Mouse (Mus musculus) midbrain, embryonic 14.5 days (tissue): ENCODE measurements around the gene Flrt2. TPM values are rescaled to one million over a fixed set of nuclear protein-coding genes. Genes with fewer than 3 reads are reported as not detected.
A peak's percentile ranks its signal among the peaks of the same experiment; 100 is the strongest.

Experiments used
- ATAC-seq: fragments of 200-750 bp; cut with Nextera tagmentation; 2 replicates; pipeline ENCODE4 v1.8.0; 2017; ENCODE audit warnings: moderate number of reproducible peaks, moderate library complexity; ENCODE audit not compliant: low FRiP score, low TSS enrichment
- DNase-seq: peaks from one replicate; pipeline ENCODE4 v3.0.0-alpha.2; 2015
- H3K27ac ChIP-seq: fragments of 300-500 bp; sonication (generic); replicated peaks from 2 replicates; pipeline ENCODE4 v1.5.1; 2014; ENCODE audit warnings: mild to moderate bottlenecking, low read depth, low read length, moderate library complexity
- H3K27me3 ChIP-seq: fragments of 300-500 bp; sonication (generic); 2 replicates; pipeline ENCODE4 v1.6.1; 2014; ENCODE audit warnings: low read length, control low read depth, mixed read lengths; ENCODE audit not compliant: control insufficient read depth, insufficient read depth
- H3K36me3 ChIP-seq: fragments of 300-500 bp; sonication (generic); 2 replicates; pipeline ENCODE4 v1.6.1; 2014; ENCODE audit warnings: low read length, control low read depth; ENCODE audit not compliant: control insufficient read depth, insufficient read depth
- H3K4me1 ChIP-seq: fragments of 300-500 bp; sonication (generic); 2 replicates; pipeline ENCODE4 v1.6.1; 2014; ENCODE audit warnings: mild to moderate bottlenecking, antibody characterized with exemption, low read length, control low read depth; ENCODE audit not compliant: control insufficient read depth, insufficient read depth
- H3K4me2 ChIP-seq: fragments of 300-500 bp; sonication (generic); 2 replicates; pipeline ENCODE4 v1.6.1; 2014; ENCODE audit warnings: mild to moderate bottlenecking, low read length, moderate library complexity
- H3K4me3 ChIP-seq: fragments of 300-500 bp; sonication (generic); replicated peaks from 2 replicates; pipeline ENCODE4 v1.5.1; 2014; ENCODE audit warnings: low read depth, low read length
- H3K9ac ChIP-seq: fragments of 300-500 bp; sonication (generic); replicated peaks from 2 replicates; pipeline ENCODE4 v1.6.1; 2014; ENCODE audit warnings: mild to moderate bottlenecking, low read length, moderate library complexity
- H3K9me3 ChIP-seq: fragments of 300-500 bp; sonication (generic); 2 replicates; pipeline ENCODE4 v1.6.1; 2016; ENCODE audit warnings: low read length, control low read depth, mixed read lengths; ENCODE audit not compliant: control insufficient read depth
- WGBS: fragments of 180-500 bp; shearing (Covaris S2); extraction: QIAGEN DNeasy Blood & Tissue Kit; methylation state at CpG from one replicate; pipeline ENCODE4 v1.1.7; 2014; 5-methylcytosine and 5-hydroxymethylcytosine counted together
- polyA plus RNA-seq: library from polyadenylated mRNA; unstranded; fragments of >200 nt; fragmentation: Nextera tagmentation; extraction: Ambion mirVana; gene quantifications from 2 replicates; pipeline ENCODE4 v1.2.1, GENCODE M21; 2014

Gene Flrt2
- polyA plus RNA-seq, 1 experiment from 2014 or later = 32.2 TPM

GRCm38 (mm10) chr12:95741296-95741695 lies 49.3 kb downstream of the Flrt2 start:
- no peak overlapping the region for H3K4me2 ChIP-seq

GRCm38 (mm10) chr12:95744307-95744706 lies 52.3 kb downstream of the Flrt2 start:
- no peak for ATAC-seq
- peak; percentile 23 for DNase-seq
- H3K27ac ChIP-seq = no peak overlapping the region
- H3K4me2 ChIP-seq = no peak overlapping the region
- H3K27me3 ChIP-seq = no peaks in the 10 kb centered on the region
- whole genome bisulfite sequencing = 60% methylated on average over 4 of the region's 4 CpGs
- no peaks in the 10 kb centered on the region for H3K36me3 ChIP-seq
- no peaks in the 10 kb centered on the region for H3K4me1 ChIP-seq
- no peak overlapping the region for H3K4me3 ChIP-seq
- no peaks in the 10 kb centered on the region for H3K9me3 ChIP-seq
- H3K9ac ChIP-seq = no peak overlapping the region

More at GRCm38 (mm10) chr12:95741296-95741695, 49.3 kb downstream of the Flrt2 start:
- no peak overlapping the region for H3K9ac ChIP-seq
- no peak overlapping the region for H3K4me3 ChIP-seq
- peaks cover 20% of the 10 kb centered on the region for H3K4me1 ChIP-seq
- ATAC-seq = no peak
- H3K36me3 ChIP-seq = no peaks in the 10 kb centered on the region
- H3K9me3 ChIP-seq = no peaks in the 10 kb centered on the region
- H3K27ac ChIP-seq = no peak overlapping the region
- H3K27me3 ChIP-seq = no peaks in the 10 kb centered on the region
- no peak for DNase-seq
- WGBS = 82% methylated on average over 11 of the region's 11 CpGs

GRCm38 (mm10) chr12:95746856-95747579 lies 55.0 kb downstream of the Flrt2 start:
- 70% methylated on average over 10 of the region's 10 CpGs for WGBS
- no peaks in the 10 kb centered on the region for H3K36me3 ChIP-seq
- no peak overlapping the region for H3K4me2 ChIP-seq
- H3K27ac ChIP-seq = no peak overlapping the region
- peak; percentile 27 for DNase-seq
- H3K4me1 ChIP-seq = no peaks in the 10 kb centered on the region
- no peak for ATAC-seq
- H3K27me3 ChIP-seq = no peaks in the 10 kb centered on the region
- H3K4me3 ChIP-seq = no peak overlapping the region
- H3K9me3 ChIP-seq = no peaks in the 10 kb centered on the region
- no peak overlapping the region for H3K9ac ChIP-seq

- H3K4me2 ChIP-seq = no peak overlapping the region
- no peaks in the 10 kb centered on the region for H3K4me1 ChIP-seq
- 94% methylated on average over 2 of the region's 2 CpGs for WGBS
- H3K4me3 ChIP-seq = no peak overlapping the region
- no peaks in the 10 kb centered on the region for H3K9me3 ChIP-seq
- H3K27me3 ChIP-seq = no peaks in the 10 kb centered on the region
- H3K27ac ChIP-seq = no peak overlapping the region
- ATAC-seq (no peak), DNase-seq (no peak)
- no peaks in the 10 kb centered on the region for H3K36me3 ChIP-seq
- no peak overlapping the region for H3K9ac ChIP-seq
Measured at GRCm38 (mm10) chr12:95748760-95749159, 56.7 kb downstream of the Flrt2 start.

GRCm38 (mm10) chr12:95749248-95749647 lies 57.2 kb downstream of the Flrt2 start:
- Histone ChIP-seq H3K27me3 (no peaks in the 10 kb centered on the region), H3K4me2 (no peak overlapping the region), H3K27ac (no peak overlapping the region), H3K9ac (no peak overlapping the region), H3K36me3 (no peaks in the 10 kb centered on the region), H3K4me3 (no peak overlapping the region), H3K4me1 (no peaks in the 10 kb centered on the region), H3K9me3 (no peaks in the 10 kb centered on the region)
- DNase-seq (no peak), ATAC-seq (no peak)
- 91% methylated on average over 2 of the region's 2 CpGs for WGBS

GRCm38 (mm10) chr12:95759212-95759746 lies 67.3 kb downstream of the Flrt2 start:
- no peak overlapping the region for H3K9ac ChIP-seq
- H3K4me1 ChIP-seq = no peaks in the 10 kb centered on the region
- H3K9me3 ChIP-seq = no peaks in the 10 kb centered on the region
- H3K36me3 ChIP-seq = no peaks in the 10 kb centered on the region
- WGBS = 94% methylated on average over 5 of the region's 5 CpGs
- no peak overlapping the region for H3K4me2 ChIP-seq
- no peaks in the 10 kb centered on the region for H3K27me3 ChIP-seq
- H3K4me3 ChIP-seq = no peak overlapping the region
- DNase-seq (no peak), ATAC-seq (no peak)
- H3K27ac ChIP-seq = no peak overlapping the region

GRCm38 (mm10) chr12:95765255-95765654 lies 73.2 kb downstream of the Flrt2 start:
- Histone ChIP-seq H3K4me2 (no peak overlapping the region), H3K27ac (no peak overlapping the region), H3K4me1 (no peaks in the 10 kb centered on the region), H3K4me3 (no peak overlapping the region), H3K9me3 (no peaks in the 10 kb centered on the region), H3K27me3 (no peaks in the 10 kb centered on the region), H3K9ac (no peak overlapping the region), H3K36me3 (no peaks in the 10 kb centered on the region)
- DNase-seq = no peak
- no peak for ATAC-seq
- 89% methylated on average over 4 of the region's 4 CpGs for WGBS

GRCm38 (mm10) chr12:95769041-95769440 lies 77.0 kb downstream of the Flrt2 start:
- Histone ChIP-seq H3K27ac (no peak overlapping the region), H3K4me2 (no peak overlapping the region), H3K9me3 (no peaks in the 10 kb centered on the region), H3K9ac (no peak overlapping the region), H3K4me3 (no peak overlapping the region), H3K4me1 (no peaks in the 10 kb centered on the region), H3K27me3 (no peaks in the 10 kb centered on the region), H3K36me3 (no peaks in the 10 kb centered on the region)
- DNase-seq (no peak), ATAC-seq (no peak)
- 83% methylated on average over 2 of the region's 2 CpGs for WGBS

- no peak overlapping the region for H3K4me2 ChIP-seq
- H3K4me1 ChIP-seq = no peaks in the 10 kb centered on the region
- H3K27me3 ChIP-seq = no peaks in the 10 kb centered on the region
- H3K27ac ChIP-seq = no peak overlapping the region
- WGBS = 74% methylated on average over 3 of the region's 3 CpGs
- DNase-seq (no peak), ATAC-seq (no peak)
- H3K9me3 ChIP-seq = no peaks in the 10 kb centered on the region
- H3K36me3 ChIP-seq = no peaks in the 10 kb centered on the region
- H3K9ac ChIP-seq = no peak overlapping the region
- H3K4me3 ChIP-seq = no peak overlapping the region
Measured at GRCm38 (mm10) chr12:95770251-95770650, 78.2 kb downstream of the Flrt2 start.
